Mouse (Mus musculus) limb, embryonic 10.5 days (tissue): ENCODE measurements around the gene Pmepa1. TPM values are rescaled to one million over a fixed set of nuclear protein-coding genes. Genes with fewer than 3 reads are reported as not detected.

Experiments
- polyA plus RNA-seq: library from polyadenylated mRNA; unstranded; fragments of >200 nt; fragmentation: Nextera tagmentation; extraction: Ambion mirVana; gene quantifications from 2 replicates; pipeline ENCODE4 v1.2.1, GENCODE M21; 2016

Gene Pmepa1
- polyA plus RNA-seq, 1 experiment from 2014 or later = 2.0 TPM

Other genes starting within 250 kb of the Pmepa1 start
- 0.06 TPM in 1 of 2 replicates, not detected in the other for gene Ctcfl, start 157.0 kb downstream of the Pmepa1 start, polyA plus RNA-seq
- not detected in 2 replicates for gene Pck1, start 123.5 kb downstream of the Pmepa1 start, polyA plus RNA-seq
- gene Zbp1, start 57.6 kb downstream of the Pmepa1 start, polyA plus RNA-seq = not detected in 2 replicates
- not detected in 2 replicates for gene 1700021F07Rik, start 246.1 kb upstream of the Pmepa1 start, polyA plus RNA-seq